Comparison of ENCODE assay signal across 8 mouse cellular contexts in genomic region chr9:79721056-79721455, GRCm38 (mm10). TPM values are rescaled to one million over a fixed set of nuclear protein-coding genes. Genes with fewer than 3 reads are reported as not detected.
DNase-seq lines count a peak whose midpoint lies in the region; ATAC-seq and TF ChIP-seq lines count a peak whose summit lies in the region.

No protein-coding gene starts in this region.

- no peaks in the 10 kb centered on the region for H3K79me2 ChIP-seq in C2C12 (ENCODE audit: control insufficient read depth, insufficient read depth)

- peaks cover 4% of the 10 kb centered on the region; the same call in 1 of the 2 replicates for H3K9me3 ChIP-seq in forebrain, embryonic 10.5 days
- H3K9me3 ChIP-seq in forebrain, embryonic 13.5 days (replicated peaks): no peaks in the 10 kb centered on the region
- H3K9me3 ChIP-seq in heart, embryonic 12.5 days (replicated peaks): no peaks in the 10 kb centered on the region

- peak; percentile 63 for DNase-seq in forebrain, embryonic 10.5 days (ENCODE audit: extremely low spot score, low spot score)
- peak; percentile 89 to 92 for DNase-seq in cerebellum, postnatal 10 days
- DNase-seq in kidney, postnatal 4 days: peak; percentile 74 to 79
- DNase-seq in mesoderm, embryonic 11.5 days (ENCODE audit: low read depth, low spot score): peak; percentile 78
- DNase-seq in natural killer cell, adult 2 months (ENCODE audit: low spot score in 2 of 2): no peak

- H3K79me3 ChIP-seq in C2C12 (ENCODE audit: low read depth): no peaks in the 10 kb centered on the region

- no peak overlapping the region for H3ac ChIP-seq in C2C12 (ENCODE audit: control insufficient read depth, insufficient read length, low read depth)

- no peaks in the 10 kb centered on the region for H3K36me3 ChIP-seq in forebrain, embryonic 10.5 days (replicated peaks)
- no peaks in the 10 kb centered on the region for H3K36me3 ChIP-seq in forebrain, embryonic 13.5 days (ENCODE audit: poor library complexity, severe bottlenecking)
- H3K36me3 ChIP-seq in C2C12 (ENCODE audit: control insufficient read depth, insufficient read depth): no peaks in the 10 kb centered on the region
- H3K36me3 ChIP-seq in heart, embryonic 12.5 days: no peaks in the 10 kb centered on the region

- H3K4me3 ChIP-seq in forebrain, embryonic 10.5 days: no peak overlapping the region
- no peak overlapping the region for H3K4me3 ChIP-seq in forebrain, embryonic 13.5 days
- H3K4me3 ChIP-seq in C2C12 (ENCODE audit: insufficient read depth, poor library complexity, severe bottlenecking): no peak overlapping the region
- no peak overlapping the region for H3K4me3 ChIP-seq in heart, embryonic 12.5 days

- WGBS in forebrain, embryonic 10.5 days: 11% methylated on average over 9 of the region's 9 CpGs
- WGBS in forebrain, embryonic 13.5 days: 11% methylated on average over 9 of the region's 9 CpGs
- WGBS in heart, embryonic 12.5 days: 12% methylated on average over 9 of the region's 9 CpGs

- ATAC-seq in forebrain, embryonic 13.5 days: no peak; the same call in 1 of the 2 replicates
- ATAC-seq in heart, embryonic 12.5 days (ENCODE audit: insufficient number of reproducible peaks, low FRiP score): no peak

- no peak overlapping the region for H3K9ac ChIP-seq in forebrain, embryonic 13.5 days
- no peak overlapping the region for H3K9ac ChIP-seq in heart, embryonic 12.5 days

- no peak overlapping the region for H3K4me2 ChIP-seq in forebrain, embryonic 13.5 days
- H3K4me2 ChIP-seq in heart, embryonic 12.5 days: peak overlapping the region; percentile 31

- no peak overlapping the region for H3K27ac ChIP-seq in forebrain, embryonic 10.5 days
- no peak overlapping the region for H3K27ac ChIP-seq in forebrain, embryonic 13.5 days
- H3K27ac ChIP-seq in heart, embryonic 12.5 days (ENCODE audit: poor library complexity, severe bottlenecking): no peak overlapping the region

- TF ChIP-seq CTCF in C2C12 (IDR thresholded peaks at IDR 0.05; ENCODE audit: control insufficient read depth, insufficient read depth, insufficient read length): peak; percentile 16

- H3K4me1 ChIP-seq in forebrain, embryonic 10.5 days: peaks cover 46% of the 10 kb centered on the region
- peaks cover 28% of the 10 kb centered on the region for H3K4me1 ChIP-seq in forebrain, embryonic 13.5 days
- H3K4me1 ChIP-seq in heart, embryonic 12.5 days (replicated peaks): peaks cover 30% of the 10 kb centered on the region

- H3K27me3 ChIP-seq in forebrain, embryonic 10.5 days (ENCODE audit: poor library complexity, severe bottlenecking): peaks cover 65% of the 10 kb centered on the region
- H3K27me3 ChIP-seq in forebrain, embryonic 13.5 days: peaks cover 50% of the 10 kb centered on the region
- no peaks in the 10 kb centered on the region for H3K27me3 ChIP-seq in C2C12 (ENCODE audit: control insufficient read depth, insufficient read depth, insufficient read length)
- peaks cover 25% of the 10 kb centered on the region for H3K27me3 ChIP-seq in heart, embryonic 12.5 days (replicated peaks)

TF ChIP-seq in C2C12, 6 proteins besides CTCF, POLR2A, EP300 and RAD21:
- TF ChIP-seq CEBPB (IDR thresholded peaks at IDR 0.05; ENCODE audit: low read depth): no peak
- TF ChIP-seq MYOG (IDR thresholded peaks at IDR 0.05; ENCODE audit: control insufficient read depth, extremely low read depth, insufficient read length): no peak
- TF ChIP-seq MAX (IDR thresholded peaks at IDR 0.05): no peak
- no peak for TF ChIP-seq USF1 (IDR thresholded peaks at IDR 0.05; ENCODE audit: low read depth)
- TF ChIP-seq FOSL1 (IDR thresholded peaks at IDR 0.05; ENCODE audit: insufficient read depth, low read length, poor library complexity, severe bottlenecking): no peak
- TF ChIP-seq MYOD1 (IDR thresholded peaks at IDR 0.05; ENCODE audit: control insufficient read depth, insufficient read length, low read depth): no peak

RNA-seq across cellular contexts. Expression of gene Col12a1, which starts 2.4 kb away (rescaled TPM):
- 6.7 and 7.4 TPM in 2 replicates for polyA plus RNA-seq in forebrain, embryonic 10.5 days (2016; fragmentation: Nextera tagmentation; extraction: Ambion mirVana)
- polyA plus RNA-seq in forebrain, embryonic 13.5 days (2015; fragmentation: Nextera tagmentation; extraction: Ambion mirVana): 2.5 and 3.1 TPM in 2 replicates
- 15.3 TPM for polyA plus RNA-seq in C2C12 (2012; fragmentation: generic; extraction: Trizol)
- polyA plus RNA-seq in heart, embryonic 12.5 days (2016; fragmentation: Nextera tagmentation; extraction: Ambion mirVana): 15.1 and 15.2 TPM in 2 replicates

RNA-seq across cellular contexts. Expression of gene Cox7a2, which starts 38.6 kb away (rescaled TPM):
- 626 and 635 TPM in 2 replicates for polyA plus RNA-seq in forebrain, embryonic 10.5 days (2016; fragmentation: Nextera tagmentation; extraction: Ambion mirVana)
- 755 and 828 TPM in 2 replicates for polyA plus RNA-seq in forebrain, embryonic 13.5 days (2015; fragmentation: Nextera tagmentation; extraction: Ambion mirVana)
- 453 TPM for polyA plus RNA-seq in C2C12 (2012; fragmentation: generic; extraction: Trizol)
- polyA plus RNA-seq in heart, embryonic 12.5 days (2016; fragmentation: Nextera tagmentation; extraction: Ambion mirVana): 1,256 and 1,264 TPM in 2 replicates

Comparison
In these comparisons a context has a peak if more than half of its experiments do, and no peak if none do; other contexts are left out.
1. DNase-seq: peak in forebrain, embryonic 10.5 days (single experiment), cerebellum, postnatal 10 days (2 of 2), kidney, postnatal 4 days (2 of 2) and mesoderm, embryonic 11.5 days (single experiment); none in natural killer cell, adult 2 months (0 of 2).